25 mouse cellular contexts compared by ENCODE assay signal in genomic region chr6:42229610-42230009, GRCm38 (mm10). TPM values are rescaled to one million over a fixed set of nuclear protein-coding genes. Genes with fewer than 3 reads are reported as not detected.
"Had no signal": no experiment of that assay in that cellular context is flagged by ENCODE, and none has a peak within 500 bp of the region (broad histone marks: within the 10 kb centered on the region; RNA-seq: fewer than 3 reads in every experiment).

No protein-coding gene starts in this region.

- H3K9me3 ChIP-seq: megakaryocyte, embryonic 14.5 days; midbrain, embryonic 13.5 days; midbrain, embryonic 15.5 days; neural tube, embryonic 12.5 days had no signal

- H3K27ac ChIP-seq: liver, embryonic 14.5 days; macrophage; midbrain, embryonic 13.5 days; midbrain, embryonic 15.5 days; neural tube, embryonic 12.5 days had no signal

- H3K36me3 ChIP-seq: midbrain, embryonic 13.5 days; midbrain, embryonic 15.5 days; neural tube, embryonic 12.5 days had no signal

- H3K4me3 ChIP-seq: megakaryocyte, embryonic 14.5 days; midbrain, embryonic 13.5 days; midbrain, embryonic 15.5 days; neural tube, embryonic 12.5 days had no signal

- H3K4me2 ChIP-seq: lung, embryonic 14.5 days; midbrain, embryonic 11.5 days; midbrain, embryonic 13.5 days; midbrain, embryonic 15.5 days; neural tube, embryonic 12.5 days had no signal

- ATAC-seq: midbrain, embryonic 13.5 days; midbrain, embryonic 15.5 days had no signal

- DNase-seq: lung, adult 18-20 months; lung, embryonic 14.5 days; lung, postnatal 10 days; lung, postnatal 36 days; retina, postnatal 1 day; right cerebral cortex, adult 18-20 months; right cerebral cortex, postnatal 25 days; right cerebral cortex, postnatal 4 days; thymus, adult 18-20 months; thymus, postnatal 14 days; thymus, postnatal 36 days had no signal

- H3K27me3 ChIP-seq: megakaryocyte, embryonic 14.5 days; midbrain, embryonic 13.5 days; midbrain, embryonic 15.5 days; neural tube, embryonic 12.5 days had no signal

- H3K9ac ChIP-seq: liver, embryonic 14.5 days; lung, embryonic 14.5 days; midbrain, embryonic 13.5 days; midbrain, embryonic 15.5 days; neural tube, embryonic 12.5 days had no signal

- H3K4me1 ChIP-seq: midbrain, embryonic 13.5 days; midbrain, embryonic 15.5 days; neural tube, embryonic 12.5 days had no signal

RNA-seq across cellular contexts. Expression of gene Tas2r144, which starts 14.5 kb away (rescaled TPM):
- polyA plus RNA-seq: liver, embryonic 14.5 days; liver, embryonic 16.5 days; lung, embryonic 14.5 days; lung, embryonic 16.5 days; macrophage; midbrain, embryonic 11.5 days; midbrain, embryonic 13.5 days; midbrain, embryonic 15.5 days; midbrain, postnatal 0 days; neural tube, embryonic 12.5 days; neural tube, embryonic 14.5 days; spleen, adult 2 months; stomach, embryonic 14.5 days; thymus, postnatal 0 days had no signal

RNA-seq across cellular contexts. Expression of gene Tmem139, which starts 32.2 kb away (rescaled TPM):
- polyA plus RNA-seq: macrophage; midbrain, embryonic 13.5 days; midbrain, embryonic 15.5 days; spleen, adult 2 months had no signal

RNA-seq across cellular contexts. Expression of gene Clcn1, which starts 56.9 kb away (rescaled TPM):
- polyA plus RNA-seq: lung, embryonic 14.5 days; stomach, embryonic 14.5 days had no signal
